Mouse (Mus musculus): ENCODE results near the gene Vash2. TPM values are rescaled to one million over a fixed set of nuclear protein-coding genes. Genes with fewer than 3 reads are reported as not detected.

Vash2 gene
- polyA plus RNA-seq, 1 experiment, result 0.11 TPM

DNA sequence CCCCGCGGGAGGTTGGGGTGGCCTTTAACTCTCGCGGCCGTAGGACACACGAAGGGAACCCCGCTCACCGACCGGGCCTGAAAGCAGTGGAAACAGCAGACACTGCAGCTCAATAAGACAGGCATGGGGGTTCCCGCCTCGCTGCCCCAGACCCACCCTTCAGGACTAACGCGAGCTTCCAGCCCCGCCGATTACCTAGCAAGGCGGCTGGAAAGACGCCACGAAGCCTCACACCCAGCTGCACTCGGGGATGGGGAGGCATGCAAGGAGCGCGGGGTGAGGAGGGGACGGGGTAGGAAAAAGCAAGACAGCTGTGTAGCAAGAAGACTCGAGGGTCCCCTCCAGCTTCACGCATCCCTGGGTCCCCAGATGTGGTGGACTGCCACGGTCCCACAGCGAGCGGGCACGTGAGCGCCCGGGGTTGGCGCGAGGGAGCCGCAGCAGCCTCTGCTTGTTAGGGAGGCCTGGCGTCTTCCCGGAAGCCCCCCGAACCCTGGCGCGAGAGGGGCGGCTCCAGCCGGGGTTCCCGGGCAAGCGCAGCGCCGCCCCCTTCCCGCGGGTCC is 504 bp downstream of the Vash2 start:
- peak overlapping the region; percentile 30 for H3K4me3 ChIP-seq (replicated peaks)
- no peaks in the 10 kb centered on the region for H3K4me1 ChIP-seq (ENCODE audit: control insufficient read depth)
- TF ChIP-seq TAL1 (IDR thresholded peaks at IDR 0.05; ENCODE audit: low read length), result no peak
- TF ChIP-seq GATA1 (IDR thresholded peaks at IDR 0.05; ENCODE audit: low read length), result no peak
- H3K27me3 ChIP-seq (ENCODE audit: control insufficient read depth), result peaks cover 76% of the 10 kb centered on the region
- peaks cover 5% of the 10 kb centered on the region; the same call in 1 of the 2 replicates for H3K9me3 ChIP-seq (ENCODE audit: control insufficient read depth, low read length)
- no peaks in the 10 kb centered on the region for H3K36me3 ChIP-seq (ENCODE audit: control insufficient read depth)

DNA sequence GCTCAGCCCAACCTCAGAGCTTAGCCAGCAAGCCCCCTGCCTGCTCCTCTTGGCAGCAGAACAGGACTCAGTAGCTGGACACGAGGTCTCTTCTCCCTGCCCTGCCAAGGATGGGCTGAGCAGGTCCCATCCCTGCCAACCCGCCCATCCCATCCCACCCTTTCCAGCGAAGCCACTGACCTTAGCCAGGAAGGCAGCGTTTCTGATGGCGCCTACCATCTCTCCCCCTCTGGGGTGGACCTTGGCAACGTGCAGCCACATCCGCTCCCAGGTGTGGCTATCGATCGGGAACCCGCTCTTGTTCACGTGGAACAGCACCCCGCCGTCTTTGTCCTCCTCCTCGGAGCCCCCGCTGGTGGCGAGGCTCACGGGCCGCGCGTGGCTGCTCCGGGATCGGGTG is 1.1 kb downstream of the Vash2 start:
- no peak overlapping the region for H3K4me3 ChIP-seq (replicated peaks)
- peaks cover 5% of the 10 kb centered on the region; the same call in 1 of the 2 replicates for H3K9me3 ChIP-seq (ENCODE audit: control insufficient read depth, low read length)
- TF ChIP-seq GATA1 (IDR thresholded peaks at IDR 0.05; ENCODE audit: low read length) (no peak), TAL1 (IDR thresholded peaks at IDR 0.05; ENCODE audit: low read length) (no peak)
- H3K36me3 ChIP-seq (ENCODE audit: control insufficient read depth), result no peaks in the 10 kb centered on the region
- H3K27me3 ChIP-seq (ENCODE audit: control insufficient read depth), result peaks cover 77% of the 10 kb centered on the region
- H3K4me1 ChIP-seq (ENCODE audit: control insufficient read depth), result no peaks in the 10 kb centered on the region

GRCm38 (mm10) chr1:190976887-190977573 is 2.1 kb downstream of the Vash2 start:
- H3K4me3 ChIP-seq (replicated peaks), result no peak overlapping the region
- peaks cover 5% of the 10 kb centered on the region; the same call in 1 of the 2 replicates for H3K9me3 ChIP-seq (ENCODE audit: control insufficient read depth, low read length)
- peaks cover 81% of the 10 kb centered on the region for H3K27me3 ChIP-seq (ENCODE audit: control insufficient read depth)
- H3K4me1 ChIP-seq (ENCODE audit: control insufficient read depth), result no peaks in the 10 kb centered on the region; the same call in 1 of the 2 replicates
- H3K36me3 ChIP-seq (ENCODE audit: control insufficient read depth), result no peaks in the 10 kb centered on the region
- TF ChIP-seq TAL1 (IDR thresholded peaks at IDR 0.05; ENCODE audit: low read length) (no peak), GATA1 (IDR thresholded peaks at IDR 0.05; ENCODE audit: low read length) (no peak)

- peaks cover 6% of the 10 kb centered on the region for H3K4me1 ChIP-seq (ENCODE audit: control insufficient read depth)
- H3K27me3 ChIP-seq (ENCODE audit: control insufficient read depth), result peaks cover 61% of the 10 kb centered on the region
- TF ChIP-seq TAL1 (IDR thresholded peaks at IDR 0.05; ENCODE audit: low read length) (no peak), GATA1 (IDR thresholded peaks at IDR 0.05; ENCODE audit: low read length) (no peak)
- H3K36me3 ChIP-seq (ENCODE audit: control insufficient read depth), result no peaks in the 10 kb centered on the region
- no peak overlapping the region for H3K4me3 ChIP-seq (replicated peaks)
- H3K9me3 ChIP-seq (ENCODE audit: control insufficient read depth, low read length), result peaks cover 5% of the 10 kb centered on the region; the same call in 1 of the 2 replicates
These were observed 4.3 kb downstream of the Vash2 start for GRCm38 (mm10) chr1:190974833-190975232.

GRCm38 (mm10) chr1:190974191-190974590 is 4.9 kb downstream of the Vash2 start:
- peaks cover 55% of the 10 kb centered on the region for H3K27me3 ChIP-seq (ENCODE audit: control insufficient read depth)
- TF ChIP-seq TAL1 (IDR thresholded peaks at IDR 0.05; ENCODE audit: low read length) (no peak), GATA1 (IDR thresholded peaks at IDR 0.05; ENCODE audit: low read length) (no peak)

DNA sequence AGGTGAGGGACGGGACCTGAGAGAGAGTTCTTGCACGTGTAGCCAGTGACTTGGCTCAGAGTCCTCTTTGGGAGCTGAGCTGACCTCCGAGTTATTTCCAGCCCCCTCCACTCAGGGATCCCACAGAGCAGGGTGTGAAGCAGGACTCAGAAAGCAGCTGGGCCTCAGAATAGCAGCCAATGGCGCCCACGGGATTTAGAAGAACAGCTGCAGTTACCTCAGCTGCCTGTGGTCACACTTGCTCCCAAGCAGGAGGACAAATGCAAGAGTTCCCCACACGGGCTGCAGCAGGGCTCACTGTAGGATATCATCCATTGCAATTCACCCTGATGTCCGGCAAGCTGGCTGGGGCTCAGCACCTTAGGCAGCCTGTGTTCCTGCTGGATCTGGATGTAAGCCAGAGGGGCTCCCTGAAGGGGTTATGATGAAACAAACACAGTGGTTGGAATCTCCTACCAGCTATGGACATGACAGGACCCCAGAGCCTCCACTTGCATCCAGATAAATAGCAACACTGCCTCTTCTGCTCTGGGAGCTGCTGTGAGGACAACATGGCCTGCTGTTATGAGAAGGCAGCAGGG is 6.4 kb downstream of the Vash2 start:
- H3K27me3 ChIP-seq (ENCODE audit: control insufficient read depth), result peaks cover 40% of the 10 kb centered on the region
- no peak overlapping the region for H3K4me3 ChIP-seq (replicated peaks)
- H3K4me1 ChIP-seq (ENCODE audit: control insufficient read depth), result peaks cover 6% of the 10 kb centered on the region
- H3K9me3 ChIP-seq (ENCODE audit: control insufficient read depth, low read length), result no peaks in the 10 kb centered on the region
- TF ChIP-seq TAL1 (IDR thresholded peaks at IDR 0.05; ENCODE audit: low read length) (no peak), GATA1 (IDR thresholded peaks at IDR 0.05; ENCODE audit: low read length) (no peak)
- no peaks in the 10 kb centered on the region for H3K36me3 ChIP-seq (ENCODE audit: control insufficient read depth)

More at GRCm38 (mm10) chr1:190974191-190974590, 4.9 kb downstream of the Vash2 start:
- Histone ChIP-seq H3K4me3 (replicated peaks) (no peak overlapping the region), H3K36me3 (ENCODE audit: control insufficient read depth) (no peaks in the 10 kb centered on the region), H3K4me1 (ENCODE audit: control insufficient read depth) (peaks cover 6% of the 10 kb centered on the region), H3K9me3 (ENCODE audit: control insufficient read depth, low read length) (peaks cover 5% of the 10 kb centered on the region; the same call in 1 of the 2 replicates)

- Histone ChIP-seq H3K36me3 (ENCODE audit: control insufficient read depth) (no peaks in the 10 kb centered on the region), H3K9me3 (ENCODE audit: control insufficient read depth, low read length) (no peaks in the 10 kb centered on the region), H3K4me3 (replicated peaks) (no peak overlapping the region), H3K4me1 (ENCODE audit: control insufficient read depth) (peaks cover 6% of the 10 kb centered on the region), H3K27me3 (ENCODE audit: control insufficient read depth) (peaks cover 33% of the 10 kb centered on the region)
- TF ChIP-seq GATA1 (IDR thresholded peaks at IDR 0.05; ENCODE audit: low read length), result no peak
- no peak for TF ChIP-seq TAL1 (IDR thresholded peaks at IDR 0.05; ENCODE audit: low read length)
These were observed 7.1 kb downstream of the Vash2 start for GRCm38 (mm10) chr1:190971708-190972610.

DNA sequence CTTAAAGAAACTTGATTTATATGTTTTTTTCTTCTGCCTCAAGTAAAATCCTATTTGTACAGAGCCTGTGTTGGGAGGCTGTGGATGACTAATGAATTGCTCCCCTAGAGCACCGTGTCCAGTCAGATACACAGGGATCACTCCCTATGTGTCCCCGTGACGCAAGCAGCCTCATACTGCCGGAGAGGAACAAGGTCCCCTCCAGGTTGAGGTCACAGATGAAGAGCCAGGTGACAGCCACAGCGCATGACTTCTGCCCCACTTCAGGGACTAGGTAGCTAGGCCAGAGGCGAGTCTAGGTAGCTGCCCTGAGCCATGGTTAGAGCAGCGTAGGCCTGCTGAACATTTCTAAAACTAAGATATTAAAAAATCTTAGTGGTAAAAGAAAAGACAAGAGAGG is 11.1 kb downstream of the Vash2 start:
- peaks cover 3% of the 10 kb centered on the region; the same call in 1 of the 2 replicates for H3K27me3 ChIP-seq (ENCODE audit: control insufficient read depth)
- H3K4me1 ChIP-seq (ENCODE audit: control insufficient read depth), result peaks cover 6% of the 10 kb centered on the region
- TF ChIP-seq TAL1 (IDR thresholded peaks at IDR 0.05; ENCODE audit: low read length) (no peak), GATA1 (IDR thresholded peaks at IDR 0.05; ENCODE audit: low read length) (no peak)
- no peaks in the 10 kb centered on the region for H3K36me3 ChIP-seq (ENCODE audit: control insufficient read depth)
- no peaks in the 10 kb centered on the region for H3K9me3 ChIP-seq (ENCODE audit: control insufficient read depth, low read length)
- no peak overlapping the region for H3K4me3 ChIP-seq (replicated peaks)

All from erythroblast, embryonic 14.5 days (primary cell).